Mouse (Mus musculus): Measurements from ENCODE around the gene Hoxb6. TPM values are rescaled to one million over a fixed set of nuclear protein-coding genes. Genes with fewer than 3 reads are reported as not detected.
A peak's percentile ranks its signal among the peaks of the same experiment; 100 is the strongest.

Hoxb6 gene
- total RNA-seq, 2 experiments from 2014 or later = 37.0 to 68.1 TPM

GRCm38 (mm10) chr11:96284774-96285734 is 7.2 kb upstream of the Hoxb6 start:
- no peak for DNase-seq (ENCODE audit: low spot score in 2 of 2)

GRCm38 (mm10) chr11:96285771-96286738 is 6.2 kb upstream of the Hoxb6 start, which contains the start of gene Hoxb7:
Hoxb7 (plus strand) TSS chr11:96286623.
- peak in 1 of 2 experiments; percentile 74 for DNase-seq (ENCODE audit: low spot score in 2 of 2)

GRCm38 (mm10) chr11:96286739-96287385 is 5.4 kb upstream of the Hoxb6 start:
- DNase-seq (ENCODE audit: low spot score in 2 of 2) = peak in 1 of 2 experiments; percentile 60

GRCm38 (mm10) chr11:96287411-96287810 is 4.9 kb upstream of the Hoxb6 start:
- peak in 1 of 2 experiments; percentile 31 for DNase-seq (ENCODE audit: low spot score in 2 of 2)

- no peak for DNase-seq (ENCODE audit: low spot score in 2 of 2)
Measured at GRCm38 (mm10) chr11:96288455-96289221, 3.6 kb upstream of the Hoxb6 start.

GRCm38 (mm10) chr11:96289293-96289692 is 3.0 kb upstream of the Hoxb6 start:
- DNase-seq (ENCODE audit: low spot score in 2 of 2) = no peak

GRCm38 (mm10) chr11:96289837-96290236 is 2.4 kb upstream of the Hoxb6 start:
- DNase-seq (ENCODE audit: low spot score in 2 of 2) = no peak

- DNase-seq (ENCODE audit: low spot score in 2 of 2) = no peak
Measured at GRCm38 (mm10) chr11:96290705-96291355, 1.4 kb upstream of the Hoxb6 start.

- no peak for DNase-seq (ENCODE audit: low spot score in 2 of 2)
Measured at GRCm38 (mm10) chr11:96292565-96293301, 457 bp downstream of the Hoxb6 start.

GRCm38 (mm10) chr11:96293302-96293921 is 1.1 kb downstream of the Hoxb6 start:
- no peak for DNase-seq (ENCODE audit: low spot score in 2 of 2)

- peak; percentile 85 to 90 for DNase-seq (ENCODE audit: low spot score in 2 of 2)
Measured at GRCm38 (mm10) chr11:96294245-96295091, 2.2 kb downstream of the Hoxb6 start.

GRCm38 (mm10) chr11:96295092-96295835 is 3.0 kb downstream of the Hoxb6 start:
- DNase-seq (ENCODE audit: low spot score in 2 of 2) = no peak

- no peak for DNase-seq (ENCODE audit: low spot score in 2 of 2)
Measured at GRCm38 (mm10) chr11:96296997-96297396, 4.7 kb downstream of the Hoxb6 start.

- DNase-seq (ENCODE audit: low spot score in 2 of 2) = no peak
Measured at GRCm38 (mm10) chr11:96297428-96297827, 5.2 kb downstream of the Hoxb6 start.

GRCm38 (mm10) chr11:96297968-96298635 is 5.8 kb downstream of the Hoxb6 start:
- no peak for DNase-seq (ENCODE audit: low spot score in 2 of 2)
